Mouse (Mus musculus) forebrain, embryonic 12.5 days (tissue): ENCODE measurements around the gene Nell1. TPM values are rescaled to one million over a fixed set of nuclear protein-coding genes. Genes with fewer than 3 reads are reported as not detected.

ENCODE experiments used
- ATAC-seq: fragments of 200-750 bp; cut with Nextera tagmentation; 2 replicates; pipeline ENCODE4 v1.8.0; 2017; ENCODE audit warnings: moderate TSS enrichment; ENCODE audit not compliant: low FRiP score
- H3K27ac ChIP-seq: fragments of 300-500 bp; sonication (generic); 2 replicates; pipeline ENCODE4 v1.5.1; 2016; ENCODE audit warnings: mild to moderate bottlenecking
- H3K27me3 ChIP-seq: fragments of 300-500 bp; sonication (generic); 2 replicates; pipeline ENCODE4 v1.6.1; 2016; ENCODE audit warnings: mild to moderate bottlenecking
- H3K36me3 ChIP-seq: fragments of 300-500 bp; sonication (generic); replicated peaks from 2 replicates; pipeline ENCODE4 v1.6.1; 2016; ENCODE audit warnings: mild to moderate bottlenecking
- H3K4me1 ChIP-seq: fragments of 300-500 bp; sonication (generic); 2 replicates; pipeline ENCODE4 v1.6.1; 2016
- H3K4me2 ChIP-seq: fragments of 300-500 bp; sonication (generic); 2 replicates; pipeline ENCODE4 v1.6.1; 2016; ENCODE audit warnings: mild to moderate bottlenecking, moderate library complexity
- H3K4me3 ChIP-seq: fragments of 300-500 bp; sonication (generic); replicated peaks from 2 replicates; pipeline ENCODE4 v1.5.1; 2016; ENCODE audit warnings: mild to moderate bottlenecking
- H3K9ac ChIP-seq: fragments of 300-500 bp; sonication (generic); 2 replicates; pipeline ENCODE4 v1.6.1; 2016; ENCODE audit warnings: mild to moderate bottlenecking
- H3K9me3 ChIP-seq: fragments of 300-500 bp; sonication (generic); 2 replicates; pipeline ENCODE4 v1.6.1; 2016
- WGBS: fragments of 180-500 bp; shearing (Covaris S2); methylation state at CpG from one replicate; pipeline ENCODE4 v1.1.7; 2016; 5-methylcytosine and 5-hydroxymethylcytosine counted together
- polyA plus RNA-seq: library from polyadenylated mRNA; unstranded; fragments of >200 nt; fragmentation: Nextera tagmentation; extraction: Ambion mirVana; gene quantifications from 2 replicates; pipeline ENCODE4 v1.2.1, GENCODE M21; 2016

Gene Nell1
- polyA plus RNA-seq, 1 experiment from 2014 or later = 2.1 TPM

GRCm38 (mm10) chr7:50842646-50843045 lies 868.0 kb downstream of the Nell1 start:
- no peak for ATAC-seq
- Histone ChIP-seq H3K36me3 (no peaks in the 10 kb centered on the region), H3K4me3 (no peak overlapping the region), H3K4me1 (no peaks in the 10 kb centered on the region), H3K4me2 (no peak overlapping the region), H3K27ac (no peak overlapping the region), H3K27me3 (no peaks in the 10 kb centered on the region), H3K9me3 (no peaks in the 10 kb centered on the region), H3K9ac (no peak overlapping the region)

- no peak overlapping the region for H3K9ac ChIP-seq
- H3K27ac ChIP-seq = no peak overlapping the region
- no peaks in the 10 kb centered on the region for H3K36me3 ChIP-seq
- WGBS = 78% methylated on average over 1 of the region's 1 CpGs
- no peaks in the 10 kb centered on the region for H3K27me3 ChIP-seq
- H3K4me2 ChIP-seq = no peak overlapping the region
- H3K4me3 ChIP-seq = no peak overlapping the region
- no peak for ATAC-seq
- H3K9me3 ChIP-seq = no peaks in the 10 kb centered on the region
- H3K4me1 ChIP-seq = no peaks in the 10 kb centered on the region
Observed at GRCm38 (mm10) chr7:50847921-50848320, 873.3 kb downstream of the Nell1 start.

- 24% methylated on average over 1 of the region's 1 CpGs for WGBS
- Histone ChIP-seq H3K27me3 (no peaks in the 10 kb centered on the region), H3K36me3 (no peaks in the 10 kb centered on the region), H3K4me1 (no peaks in the 10 kb centered on the region), H3K9ac (no peak overlapping the region), H3K4me2 (no peak overlapping the region), H3K27ac (no peak overlapping the region), H3K4me3 (no peak overlapping the region), H3K9me3 (no peaks in the 10 kb centered on the region)
- ATAC-seq = no peak
Observed at GRCm38 (mm10) chr7:50850271-50850670, 875.6 kb downstream of the Nell1 start.

GRCm38 (mm10) chr7:50870181-50870580 lies 895.5 kb downstream of the Nell1 start:
- H3K4me2 ChIP-seq = no peak overlapping the region
- H3K9me3 ChIP-seq = no peaks in the 10 kb centered on the region
- ATAC-seq = peak; percentile 49; the same call in 1 of the 2 replicates
- no peaks in the 10 kb centered on the region for H3K27me3 ChIP-seq
- WGBS = 19% methylated on average over 1 of the region's 1 CpGs
- no peaks in the 10 kb centered on the region for H3K4me1 ChIP-seq
- no peak overlapping the region for H3K9ac ChIP-seq
- no peak overlapping the region for H3K27ac ChIP-seq
- no peak overlapping the region for H3K4me3 ChIP-seq
- H3K36me3 ChIP-seq = no peaks in the 10 kb centered on the region

- H3K4me2 ChIP-seq = no peak overlapping the region
- H3K9me3 ChIP-seq = no peaks in the 10 kb centered on the region
- H3K4me3 ChIP-seq = no peak overlapping the region
- no peaks in the 10 kb centered on the region for H3K27me3 ChIP-seq
- 70% methylated on average over 3 of the region's 3 CpGs for WGBS
- H3K4me1 ChIP-seq = no peaks in the 10 kb centered on the region
- no peaks in the 10 kb centered on the region for H3K36me3 ChIP-seq
- no peak overlapping the region for H3K9ac ChIP-seq
- H3K27ac ChIP-seq = no peak overlapping the region
- ATAC-seq = 0 out of 2 replicates have a peak, but pooled peaks have one; percentile 23
Observed at GRCm38 (mm10) chr7:50887625-50888024, 913.0 kb downstream of the Nell1 start.

- no peak for ATAC-seq
Observed at GRCm38 (mm10) chr7:50899541-50900088, 925.0 kb downstream of the Nell1 start.

More at GRCm38 (mm10) chr7:50899541-50900088, 925.0 kb downstream of the Nell1 start:
- no peak overlapping the region for H3K4me3 ChIP-seq
- H3K9me3 ChIP-seq = no peaks in the 10 kb centered on the region
- no peaks in the 10 kb centered on the region for H3K27me3 ChIP-seq
- no peaks in the 10 kb centered on the region for H3K4me1 ChIP-seq
- no peak overlapping the region for H3K4me2 ChIP-seq
- H3K9ac ChIP-seq = no peak overlapping the region
- H3K36me3 ChIP-seq = no peaks in the 10 kb centered on the region
- H3K27ac ChIP-seq = no peak overlapping the region
- WGBS = 69% methylated on average over 6 of the region's 6 CpGs

Other genes starting within 250 kb of the Nell1 start
- 2.9 and 3.6 TPM in 2 replicates for gene Htatip2, start 215.7 kb upstream of the Nell1 start, polyA plus RNA-seq
- gene Prmt3, start 196.5 kb upstream of the Nell1 start, polyA plus RNA-seq = 55.1 and 60.1 TPM in 2 replicates
- gene Slc6a5, start 64.7 kb upstream of the Nell1 start, polyA plus RNA-seq = not detected in 2 replicates